25 mouse cellular contexts compared by ENCODE assay signal in the genomic region with DNA sequence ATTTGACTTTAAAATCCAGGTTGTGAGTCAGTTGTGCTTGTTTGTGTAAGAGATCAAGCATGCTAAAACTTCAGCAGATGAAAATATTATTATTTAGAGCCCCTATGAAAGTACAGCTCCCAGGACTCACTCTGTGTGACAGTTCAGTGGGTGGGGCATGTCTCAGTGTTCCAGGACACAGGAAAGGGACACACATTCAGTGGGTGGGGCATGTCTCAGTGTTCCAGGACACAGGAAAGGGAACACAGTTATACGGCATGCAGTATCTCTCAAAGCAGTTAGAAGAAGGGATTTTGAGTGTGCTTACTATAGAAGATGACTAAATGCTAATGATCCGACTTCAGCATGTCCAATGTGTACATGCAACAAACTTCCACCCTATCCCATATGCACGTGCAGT.
"Had no signal": no experiment of that assay in that cellular context is flagged by ENCODE, and none has a peak within 500 bp of the region (broad histone marks: within the 10 kb centered on the region; RNA-seq: fewer than 3 reads in every experiment).

No protein-coding gene starts in this region.

- H3K27me3 ChIP-seq: limb, embryonic 15.5 days; liver, embryonic 12.5 days; liver, embryonic 13.5 days; liver, embryonic 15.5 days; lung, embryonic 15.5 days; megakaryocyte, embryonic 14.5 days had no signal

- H3K27ac ChIP-seq: left cerebral cortex, adult 2 months; limb, embryonic 10.5 days; limb, embryonic 12.5 days; limb, embryonic 13.5 days; limb, embryonic 15.5 days; liver, embryonic 12.5 days; liver, embryonic 13.5 days; liver, embryonic 14.5 days; liver, embryonic 15.5 days; lung, embryonic 15.5 days; macrophage; midbrain, embryonic 10.5 days; midbrain, embryonic 12.5 days; midbrain, embryonic 13.5 days; midbrain, embryonic 15.5 days; neural tube, embryonic 12.5 days had no signal

- DNase-seq: liver; liver, embryonic 13.5 days; liver, postnatal 0 days; lung, embryonic 14.5 days; lung, postnatal 10 days; midbrain, embryonic 14.5 days had no signal

- H3K4me2 ChIP-seq: limb, embryonic 12.5 days; limb, embryonic 13.5 days; limb, embryonic 15.5 days; liver, embryonic 11.5 days; liver, embryonic 12.5 days; liver, embryonic 13.5 days; liver, embryonic 15.5 days; lung, embryonic 14.5 days; lung, embryonic 15.5 days; midbrain, embryonic 11.5 days; midbrain, embryonic 12.5 days; midbrain, embryonic 13.5 days; midbrain, embryonic 15.5 days; neural tube, embryonic 12.5 days had no signal

- H3K9me3 ChIP-seq: limb, embryonic 10.5 days; limb, embryonic 12.5 days; limb, embryonic 13.5 days; limb, embryonic 15.5 days; liver, embryonic 12.5 days; liver, embryonic 13.5 days; liver, embryonic 15.5 days; lung, embryonic 15.5 days; megakaryocyte, embryonic 14.5 days; midbrain, embryonic 10.5 days; midbrain, embryonic 12.5 days; midbrain, embryonic 13.5 days; midbrain, embryonic 15.5 days; neural tube, embryonic 12.5 days had no signal

- H3K36me3 ChIP-seq: limb, embryonic 10.5 days; limb, embryonic 12.5 days; limb, embryonic 13.5 days; limb, embryonic 15.5 days; liver, embryonic 12.5 days; liver, embryonic 13.5 days; liver, embryonic 15.5 days; lung, embryonic 15.5 days; midbrain, embryonic 10.5 days; midbrain, embryonic 12.5 days; midbrain, embryonic 13.5 days; midbrain, embryonic 15.5 days; neural tube, embryonic 12.5 days had no signal

- H3K9ac ChIP-seq: limb, embryonic 12.5 days; limb, embryonic 13.5 days; limb, embryonic 15.5 days; liver, embryonic 12.5 days; liver, embryonic 13.5 days; liver, embryonic 14.5 days; liver, embryonic 15.5 days; liver, postnatal 0 days; lung, embryonic 14.5 days; lung, embryonic 15.5 days; midbrain, embryonic 12.5 days; midbrain, embryonic 13.5 days; midbrain, embryonic 15.5 days; neural tube, embryonic 12.5 days had no signal

- ATAC-seq: liver, embryonic 12.5 days; liver, postnatal 0 days; midbrain, embryonic 13.5 days; midbrain, embryonic 15.5 days had no signal

- H3K4me3 ChIP-seq: left cerebral cortex, adult 2 months; limb, embryonic 10.5 days; limb, embryonic 12.5 days; limb, embryonic 13.5 days; limb, embryonic 15.5 days; liver, embryonic 12.5 days; liver, embryonic 13.5 days; liver, embryonic 15.5 days; lung, embryonic 15.5 days; megakaryocyte, embryonic 14.5 days; midbrain, embryonic 10.5 days; midbrain, embryonic 12.5 days; midbrain, embryonic 13.5 days; midbrain, embryonic 15.5 days; myocyte; neural tube, embryonic 12.5 days had no signal

- H3K4me1 ChIP-seq: limb, embryonic 10.5 days; limb, embryonic 12.5 days; limb, embryonic 13.5 days; limb, embryonic 15.5 days; liver, embryonic 12.5 days; liver, embryonic 13.5 days; liver, embryonic 15.5 days; lung, embryonic 15.5 days; megakaryocyte, embryonic 14.5 days; midbrain, embryonic 12.5 days; midbrain, embryonic 13.5 days; midbrain, embryonic 15.5 days; neural tube, embryonic 12.5 days had no signal
